Mouse (Mus musculus): Measurements from ENCODE around the gene Cfap299.
A peak's percentile ranks its signal among the peaks of the same experiment; 100 is the strongest.
"Not testable (repeated sequence)": the region's sequence is repeated elsewhere in the genome, so short reads cannot be mapped to it uniquely, and the experiment has no call there.

Cfap299 gene

GRCm38 (mm10) chr5:98328848-98329624 is at the start of gene Cfap299:
TSS of gene Cfap299 (plus strand) at chr5:98329304.
- peak; percentile 89 for DNase-seq (ENCODE audit: low spot score)

GRCm38 (mm10) chr5:98281993-98282392 is 47.1 kb upstream of the Cfap299 start:
- no peak for DNase-seq (ENCODE audit: low spot score)

GRCm38 (mm10) chr5:98283696-98284478 is 45.2 kb upstream of the Cfap299 start:
- no peak for DNase-seq (ENCODE audit: low spot score)

- no peak for DNase-seq (ENCODE audit: low spot score)
Observed at GRCm38 (mm10) chr5:98290642-98291041, 38.5 kb upstream of the Cfap299 start.

GRCm38 (mm10) chr5:98292388-98293048 is 36.6 kb upstream of the Cfap299 start:
- DNase-seq (ENCODE audit: low spot score) = no peak

- DNase-seq (ENCODE audit: low spot score) = no peak
Observed at GRCm38 (mm10) chr5:98293049-98293715, 35.9 kb upstream of the Cfap299 start.

- no peak for DNase-seq (ENCODE audit: low spot score)
Observed at GRCm38 (mm10) chr5:98300079-98300478, 29.0 kb upstream of the Cfap299 start.

GRCm38 (mm10) chr5:98305673-98306072 is 23.4 kb upstream of the Cfap299 start:
- DNase-seq (ENCODE audit: low spot score) = no peak

- no peak for DNase-seq (ENCODE audit: low spot score)
Observed at GRCm38 (mm10) chr5:98306528-98306927, 22.6 kb upstream of the Cfap299 start.

GRCm38 (mm10) chr5:98326625-98327024 is 2.5 kb upstream of the Cfap299 start:
- no peak for DNase-seq (ENCODE audit: low spot score)

GRCm38 (mm10) chr5:98343751-98344150 is 14.6 kb downstream of the Cfap299 start:
- DNase-seq (ENCODE audit: low spot score) = not testable (repeated sequence)

- no peak for DNase-seq (ENCODE audit: low spot score)
Observed at GRCm38 (mm10) chr5:98344581-98344980, 15.5 kb downstream of the Cfap299 start.

GRCm38 (mm10) chr5:98346067-98346466 is 17.0 kb downstream of the Cfap299 start:
- DNase-seq (ENCODE audit: low spot score) = no peak

- peak; percentile 72 for DNase-seq (ENCODE audit: low spot score)
Observed at GRCm38 (mm10) chr5:98348605-98349004, 19.5 kb downstream of the Cfap299 start.

GRCm38 (mm10) chr5:98359912-98360311 is 30.8 kb downstream of the Cfap299 start:
- DNase-seq (ENCODE audit: low spot score) = no peak

- no peak for DNase-seq (ENCODE audit: low spot score)
Observed at GRCm38 (mm10) chr5:98360792-98361419, 31.8 kb downstream of the Cfap299 start.

- no peak for DNase-seq (ENCODE audit: low spot score)
Observed at GRCm38 (mm10) chr5:98363428-98363827, 34.3 kb downstream of the Cfap299 start.

GRCm38 (mm10) chr5:98365340-98365739 is 36.2 kb downstream of the Cfap299 start:
- DNase-seq (ENCODE audit: low spot score) = no peak

- no peak for DNase-seq (ENCODE audit: low spot score)
Observed at GRCm38 (mm10) chr5:98368822-98369221, 39.7 kb downstream of the Cfap299 start.

GRCm38 (mm10) chr5:98369426-98369825 is 40.3 kb downstream of the Cfap299 start:
- no peak for DNase-seq (ENCODE audit: low spot score)

GRCm38 (mm10) chr5:98376058-98376798 is 47.1 kb downstream of the Cfap299 start:
- DNase-seq (ENCODE audit: low spot score) = no peak

Measured in ovary, postnatal 14 days (tissue).